Mouse (Mus musculus) natural killer cell, adult 2 months (primary cell): Measurements from ENCODE around the gene Hes2.

Source experiments
- DNase-seq, 2 experiments: peaks; one replicate each; pipeline ENCODE4 v3.0.0; 2022; ENCODE audit warnings: low spot score in 2 of 2

The Hes2 gene

DNA sequence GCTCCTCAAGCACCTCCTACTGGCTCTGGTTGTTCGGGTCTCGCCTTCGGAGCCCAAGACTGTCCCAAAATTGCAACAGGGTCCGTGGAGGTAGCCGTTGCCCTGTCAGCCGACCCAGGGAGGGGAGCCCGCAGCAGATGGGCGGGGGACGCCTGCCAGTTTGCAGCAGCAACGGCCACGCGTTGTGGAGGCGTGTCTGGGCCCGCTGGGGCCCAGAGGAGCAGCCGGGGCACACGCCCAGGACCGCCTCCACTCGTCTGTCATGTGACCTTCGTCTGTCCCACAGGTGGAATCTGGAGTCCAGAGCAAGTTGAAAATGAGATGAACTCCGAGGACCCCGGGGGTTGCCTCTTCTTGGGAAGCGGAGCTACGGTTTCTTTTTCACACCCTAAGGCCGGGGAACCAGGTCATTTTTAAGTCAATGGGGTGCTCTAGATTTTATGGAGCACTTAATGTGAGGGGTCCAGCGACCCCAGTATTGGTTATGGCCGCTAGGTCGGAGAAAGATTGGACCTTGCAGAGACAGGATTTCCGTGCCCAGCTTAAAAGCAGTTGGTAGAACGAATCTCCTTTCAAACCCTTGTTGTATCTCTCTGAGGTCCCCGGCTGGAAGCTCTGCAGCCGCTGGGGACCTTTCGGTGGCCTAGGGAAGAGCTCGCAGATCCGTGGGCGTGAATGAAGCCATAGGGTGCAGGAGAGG lies at the start of gene Hes2:
TSS of gene Hes2 (plus strand) at position 283 of the 700 bp plus-strand sequence.
- no peak for DNase-seq

DNA sequence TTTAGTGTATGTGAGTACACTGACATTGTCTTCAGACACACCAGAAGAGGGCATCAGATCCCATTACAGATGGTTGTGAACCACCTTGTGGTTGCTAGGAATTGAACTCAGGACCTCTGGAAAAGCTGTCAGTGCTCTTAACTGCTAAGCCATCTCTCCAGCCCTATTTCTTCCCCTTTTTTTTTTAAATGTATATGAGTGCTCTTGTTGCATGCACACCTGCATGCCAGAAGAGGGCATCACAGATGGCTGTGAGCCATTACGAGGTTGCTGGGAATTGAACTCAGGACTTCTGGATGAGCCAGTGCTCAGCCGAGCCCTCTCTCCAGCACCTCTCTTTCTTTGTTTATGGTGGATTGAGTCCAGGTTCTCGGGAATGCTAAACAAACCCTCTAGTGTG lies 49.2 kb upstream of the Hes2 start:
- DNase-seq, result no peak

DNA sequence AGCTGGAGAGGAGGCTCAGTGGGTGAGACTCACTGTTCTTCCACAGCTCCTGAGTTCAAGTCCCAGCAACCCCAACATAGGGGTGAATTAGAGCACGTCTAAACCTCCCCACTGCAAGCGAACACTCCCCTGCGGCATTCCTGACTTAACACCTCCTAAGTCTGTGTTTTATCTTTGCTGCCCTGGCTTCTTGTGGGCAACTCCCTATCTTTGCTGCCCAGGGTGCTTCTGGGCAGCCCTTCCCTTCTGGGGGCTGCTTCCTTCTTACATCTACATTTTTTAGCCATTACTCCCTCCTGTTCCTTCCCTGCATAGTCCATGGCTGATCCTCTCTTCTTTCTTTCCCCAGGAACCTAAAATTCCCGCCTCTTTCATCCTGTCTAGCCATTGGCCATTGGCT lies 48.0 kb upstream of the Hes2 start:
- DNase-seq, result no peak

DNA sequence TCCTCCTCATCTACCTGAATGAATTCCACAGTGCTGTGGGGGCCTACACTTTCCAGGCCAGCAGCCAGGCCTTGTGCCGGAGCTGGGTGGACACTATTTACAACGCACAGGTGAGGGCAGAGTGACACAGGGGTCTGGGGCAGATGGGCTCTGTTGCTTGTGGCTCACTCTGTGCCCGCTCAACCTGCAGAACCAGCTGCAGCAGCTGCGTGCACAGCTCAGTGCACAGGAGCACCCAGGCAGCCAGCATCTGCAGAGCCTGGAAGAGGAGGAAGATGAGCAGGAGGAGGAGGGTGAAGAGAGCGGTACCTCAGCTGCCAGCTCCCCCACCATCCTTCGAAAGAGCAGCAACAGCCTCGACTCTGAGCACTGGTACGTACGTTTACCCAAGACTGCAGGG lies 46.3 kb upstream of the Hes2 start:
- no peak for DNase-seq

- DNase-seq, result no peak
These were observed 44.6 kb upstream of the Hes2 start for GRCm38 (mm10) chr4:152114080-152114479.

DNA sequence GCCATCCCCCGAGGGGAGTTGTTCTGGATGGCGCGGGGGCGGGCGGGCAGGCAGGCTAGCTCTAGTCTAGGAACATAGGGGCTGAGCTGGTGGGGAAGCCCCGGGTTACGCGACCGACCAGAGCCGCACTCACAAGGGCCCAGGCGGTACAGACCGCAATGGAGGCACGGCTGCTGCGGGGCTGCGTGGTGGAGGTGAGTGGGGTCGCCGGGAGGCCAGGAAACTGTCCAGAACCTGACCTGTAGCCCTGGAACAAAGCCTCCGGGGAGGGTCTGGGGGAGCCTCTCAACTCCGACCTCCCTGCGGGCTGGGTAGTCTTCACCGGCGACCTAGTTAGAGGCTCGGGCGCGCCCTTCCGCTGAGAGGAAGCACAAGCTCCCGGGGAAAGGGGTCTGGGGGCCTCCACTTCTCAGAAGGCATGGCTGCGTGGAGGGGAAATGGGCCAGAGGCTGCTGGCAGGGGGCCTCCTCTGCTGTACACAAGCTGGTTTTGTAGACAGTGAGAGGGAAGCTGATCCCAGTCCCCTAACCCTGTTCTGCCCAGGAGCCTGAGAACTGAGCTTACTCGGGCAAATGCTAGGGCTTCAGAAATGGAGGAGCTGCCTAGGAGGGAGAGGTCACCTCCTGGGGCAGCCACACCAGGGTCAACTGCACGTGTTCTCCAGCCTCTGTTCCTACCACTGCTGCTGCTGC lies 42.6 kb upstream of the Hes2 start, which contains the start of gene Tnfrsf25:
TSS of gene Tnfrsf25 (plus strand) at position 14 of the 692 bp plus-strand sequence.
- DNase-seq, result peak in 1 of 2 experiments; percentile 30

GRCm38 (mm10) chr4:152117538-152117937 lies 41.1 kb upstream of the Hes2 start:
- no peak for DNase-seq

DNA sequence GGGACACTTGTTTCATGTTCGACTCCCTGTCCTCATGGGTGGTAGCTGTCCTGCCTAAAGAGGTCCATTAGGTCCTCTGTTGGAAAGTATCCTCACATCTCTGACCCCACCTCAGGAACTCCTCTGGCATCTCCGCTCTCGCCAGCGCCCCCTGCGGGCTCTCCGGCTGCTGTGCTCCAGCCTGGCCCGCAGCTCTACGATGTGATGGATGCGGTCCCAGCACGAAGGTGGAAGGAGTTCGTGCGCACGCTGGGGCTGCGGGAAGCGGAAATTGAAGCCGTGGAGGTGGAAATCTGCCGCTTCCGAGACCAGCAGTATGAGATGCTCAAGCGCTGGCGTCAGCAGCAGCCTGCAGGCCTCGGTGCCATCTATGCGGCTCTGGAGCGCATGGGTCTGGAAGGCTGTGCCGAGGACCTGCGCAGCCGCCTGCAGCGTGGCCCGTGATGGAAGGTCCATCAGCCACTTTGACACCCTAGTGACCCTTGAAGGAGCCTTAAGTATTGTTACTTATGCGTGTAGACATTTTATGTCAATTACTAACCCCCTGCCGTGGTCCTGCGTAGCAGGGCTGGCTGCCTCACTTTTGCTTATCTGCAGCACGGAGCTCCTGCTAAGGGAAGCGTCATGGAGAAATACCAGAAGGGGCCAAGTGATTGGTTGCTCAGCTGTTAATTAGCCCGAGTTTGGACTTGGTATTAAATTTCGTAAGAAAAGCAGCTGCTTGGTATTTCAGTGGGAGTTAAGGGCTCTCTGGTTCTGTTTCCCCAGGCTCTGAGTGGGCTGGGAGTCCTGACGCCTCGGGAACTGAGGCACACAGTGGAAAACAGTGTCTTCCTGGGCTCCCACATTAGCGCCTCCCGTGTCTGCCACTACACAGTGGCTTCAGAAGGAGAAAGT lies 39.0 kb upstream of the Hes2 start:
- no peak for DNase-seq

DNA sequence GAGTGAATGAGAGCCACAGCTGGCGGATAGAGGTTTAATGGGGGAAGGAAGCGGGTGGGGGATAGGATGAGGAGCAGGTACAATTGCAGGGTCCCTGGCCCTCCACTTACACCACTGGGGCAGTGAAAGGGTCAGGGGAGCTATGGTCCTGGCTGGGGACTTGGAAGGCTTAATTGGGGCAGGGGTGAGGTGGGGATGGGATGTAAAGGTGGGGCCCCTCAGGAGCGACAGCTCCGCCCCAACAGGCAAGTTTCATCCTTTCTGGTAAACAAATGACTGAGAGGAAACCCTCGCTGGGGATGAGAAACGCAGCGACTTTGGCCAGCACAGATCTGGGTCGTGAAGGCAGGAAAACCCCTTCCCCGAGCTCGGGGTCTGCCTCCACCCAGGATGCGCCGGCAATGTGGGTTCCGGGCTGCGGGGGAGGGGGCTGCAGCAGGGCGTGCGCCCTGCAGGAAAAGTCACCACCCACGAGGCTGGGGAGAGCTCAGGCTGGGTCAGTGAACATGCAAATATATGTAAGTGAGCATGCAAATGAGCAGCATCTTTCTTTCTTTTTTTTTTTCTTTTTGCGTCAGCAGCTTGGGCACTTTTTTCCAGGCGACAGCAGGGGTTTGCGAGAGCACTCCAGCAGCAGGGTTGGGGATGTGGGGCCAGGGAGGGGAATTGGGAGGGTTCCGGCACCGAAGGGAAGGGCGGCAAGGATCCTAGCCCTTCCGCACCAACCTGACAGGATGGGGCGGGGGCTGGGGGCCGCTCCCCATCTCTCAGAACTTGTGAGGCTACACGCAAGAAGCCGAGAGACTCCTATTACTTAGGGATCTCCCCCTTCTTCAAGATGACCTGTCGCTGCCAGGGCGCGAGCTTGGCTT lies 38.1 kb upstream of the Hes2 start:
- DNase-seq, result peak in 1 of 2 experiments; percentile 44

DNA sequence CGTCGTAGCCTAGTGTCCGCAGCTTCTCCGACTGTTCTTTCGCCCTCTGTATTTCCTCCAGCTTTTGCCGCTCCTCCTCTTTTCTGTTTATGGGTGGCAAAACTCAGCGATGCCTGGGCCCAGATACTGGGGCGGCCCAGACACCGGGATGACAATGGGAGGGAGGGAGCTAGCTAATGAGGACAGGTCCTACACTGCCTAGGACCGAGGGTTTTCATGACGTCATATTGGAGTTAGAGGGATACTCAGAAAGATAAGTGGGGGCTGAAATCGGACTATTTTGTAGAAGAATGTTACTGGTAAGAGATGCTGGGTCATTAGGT lies 37.5 kb upstream of the Hes2 start:
- DNase-seq, result no peak

DNA sequence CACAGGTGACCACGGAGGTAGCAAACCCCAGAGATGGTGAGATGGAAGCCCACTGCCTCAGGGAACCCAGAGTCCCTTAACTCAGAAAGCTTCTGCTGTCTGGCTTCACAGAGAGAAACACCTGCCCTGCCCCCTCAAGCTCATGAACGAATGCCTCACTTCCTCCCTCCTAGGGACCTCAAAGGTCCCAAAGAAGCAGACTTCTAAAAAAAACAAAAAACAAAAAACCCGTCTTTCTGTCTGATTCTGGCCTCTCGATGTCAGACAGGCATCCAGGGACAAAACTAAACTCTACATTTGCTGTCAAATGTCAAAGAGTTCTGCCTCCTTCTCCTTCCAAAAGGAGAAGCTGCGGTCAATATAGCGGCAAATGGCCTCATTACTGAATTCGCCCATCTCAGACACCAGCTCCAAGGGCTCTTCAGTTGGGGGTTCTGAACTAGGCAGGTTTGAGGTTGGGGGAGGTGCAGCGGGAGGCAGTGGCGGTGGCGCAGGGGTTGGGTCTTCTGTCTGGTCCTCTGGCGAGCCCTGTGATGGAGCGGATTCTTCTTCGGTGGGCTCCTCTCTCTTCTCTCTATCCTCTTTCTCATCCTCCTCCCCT lies 34.2 kb upstream of the Hes2 start:
- DNase-seq, result no peak

DNA sequence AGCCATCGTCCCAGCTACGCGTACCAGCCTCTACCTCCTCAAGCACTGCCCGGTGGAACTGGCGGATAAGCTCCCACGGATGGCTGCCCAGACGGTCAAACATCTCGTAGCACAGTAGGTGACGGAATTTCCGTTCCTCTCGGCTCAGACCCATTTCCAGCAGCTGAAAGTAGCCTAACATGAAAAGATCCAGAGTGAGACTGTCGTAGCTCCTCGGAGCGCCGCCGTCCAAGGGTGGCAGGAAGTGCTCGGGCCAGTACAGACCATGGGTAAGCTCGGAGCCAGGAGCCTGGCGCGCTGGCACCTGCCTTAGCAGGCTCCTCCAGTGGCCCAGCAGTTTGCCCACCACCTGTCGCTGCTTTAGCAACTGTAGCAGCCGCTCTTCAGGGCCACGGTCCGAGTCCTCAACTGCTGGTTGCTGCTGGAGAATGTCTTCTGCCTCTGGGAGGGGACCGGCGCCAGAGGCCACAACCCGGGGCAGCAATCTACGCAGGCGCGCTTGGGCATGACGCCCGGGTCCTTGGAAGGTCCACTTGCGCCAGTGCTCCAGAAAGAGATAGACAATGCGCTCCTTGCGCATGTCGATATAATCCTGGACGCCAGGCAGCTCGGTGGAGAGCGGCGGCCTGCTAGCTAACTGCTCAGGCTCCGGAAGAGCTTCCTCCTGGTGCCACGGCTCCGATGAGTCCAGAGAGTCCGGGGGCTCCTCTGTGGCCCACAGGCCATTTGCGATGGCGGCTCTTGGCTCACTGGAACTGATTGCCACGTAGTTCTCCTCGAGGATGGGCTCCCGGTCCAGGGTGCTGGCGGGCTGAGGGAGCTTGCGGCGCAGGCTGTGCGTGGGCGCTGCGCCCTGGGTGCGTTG lies 33.3 kb upstream of the Hes2 start:
- DNase-seq, result no peak

- DNase-seq, result no peak
These were observed 32.4 kb upstream of the Hes2 start for GRCm38 (mm10) chr4:152126026-152126920.

DNA sequence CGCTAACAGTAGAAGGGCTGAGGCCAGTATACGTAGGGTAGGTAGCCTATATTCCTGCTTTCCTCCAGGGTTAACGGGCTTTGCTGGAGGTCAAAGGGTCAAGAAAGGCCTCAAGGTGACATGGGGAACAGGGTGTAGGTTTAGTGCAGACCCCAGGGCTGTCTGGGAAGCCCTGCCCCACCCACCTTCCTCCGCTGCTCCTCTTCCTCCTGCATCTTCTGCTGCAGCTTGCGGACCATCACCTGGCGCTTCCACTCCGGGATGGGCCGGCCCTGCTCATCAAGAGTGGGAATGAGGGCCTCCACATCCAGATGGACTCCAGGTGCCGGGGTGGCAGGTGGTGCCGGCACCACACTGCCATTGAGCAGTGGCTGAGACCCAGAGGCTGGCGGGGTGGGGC lies 30.8 kb upstream of the Hes2 start:
- no peak for DNase-seq

DNA sequence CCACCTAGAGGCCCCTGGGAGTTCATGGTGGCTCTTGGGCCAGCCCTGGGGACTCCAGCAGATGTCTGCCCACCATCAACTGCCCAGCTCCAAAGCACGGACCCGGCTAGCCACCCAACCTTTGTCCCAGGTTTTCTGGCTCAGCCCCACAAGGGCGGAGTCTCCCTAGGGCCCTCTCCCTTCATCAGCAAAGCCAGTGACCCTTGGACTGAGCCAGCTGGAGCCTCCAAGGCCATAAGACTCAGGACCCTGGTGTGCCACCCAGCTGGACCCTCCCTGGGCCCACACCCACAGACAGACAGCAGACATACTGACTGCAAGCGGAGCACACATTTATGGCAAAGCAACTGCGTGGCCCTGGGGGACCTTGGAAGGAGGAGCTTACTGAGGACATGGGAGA lies 29.9 kb upstream of the Hes2 start:
- DNase-seq, result no peak

DNA sequence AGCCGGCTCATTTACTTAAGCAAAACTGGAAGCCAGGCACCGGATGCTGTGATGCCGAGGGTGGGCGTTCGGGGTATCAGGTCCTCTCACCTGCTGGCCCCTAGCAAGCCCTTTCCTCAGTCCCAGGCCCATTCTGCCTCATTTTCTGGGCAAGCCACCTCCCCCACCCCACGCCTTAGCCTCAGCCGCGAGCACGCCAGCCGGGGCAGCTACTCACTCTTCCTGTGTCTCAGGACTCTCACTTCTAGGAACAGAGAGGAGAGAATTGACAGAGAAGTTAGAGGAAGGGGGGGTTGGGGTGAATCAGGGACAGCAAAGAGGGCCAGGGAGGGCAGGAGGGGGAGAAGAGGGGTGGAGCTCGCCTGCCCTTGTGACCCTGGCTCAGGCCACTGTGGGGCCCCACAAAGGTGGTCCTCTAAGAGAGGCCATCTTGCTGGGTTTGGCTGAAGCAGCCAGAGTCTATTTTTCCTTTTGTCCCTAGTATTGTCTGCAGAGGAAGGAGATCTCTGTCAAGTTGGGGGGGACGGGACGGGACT lies 29.2 kb upstream of the Hes2 start:
- DNase-seq, result no peak

GRCm38 (mm10) chr4:152130771-152131653 lies 27.7 kb upstream of the Hes2 start:
- DNase-seq, result peak in 1 of 2 experiments; percentile 57
